Comparison of ENCODE assay signal across 13 mouse cellular contexts in genomic region chr3:69709043-69709929, GRCm38 (mm10). TPM values are rescaled to one million over a fixed set of nuclear protein-coding genes. Genes with fewer than 3 reads are reported as not detected.
DNase-seq lines count a peak whose midpoint lies in the region; ATAC-seq lines count a peak whose summit lies in the region.
"Had no signal": no experiment of that assay in that cellular context is flagged by ENCODE, and none has a peak within 500 bp of the region (broad histone marks: within the 10 kb centered on the region; RNA-seq: fewer than 3 reads in every experiment).

No protein-coding gene starts in this region.

- no peak overlapping the region for H3K9ac ChIP-seq in hindbrain, embryonic 12.5 days
- no peak overlapping the region for H3K9ac ChIP-seq in midbrain, embryonic 15.5 days
- H3K9ac ChIP-seq: lung, embryonic 14.5 days had no signal

- no peak overlapping the region for H3K27ac ChIP-seq in hindbrain, embryonic 12.5 days
- peak overlapping the region; percentile 33; the same call in 1 of the 2 replicates for H3K27ac ChIP-seq in midbrain, embryonic 15.5 days

- 48% methylated on average over 12 of the region's 12 CpGs for WGBS in hindbrain, embryonic 12.5 days
- WGBS in midbrain, embryonic 15.5 days, result 9% methylated on average over 12 of the region's 12 CpGs

- H3K9me3 ChIP-seq in hindbrain, embryonic 12.5 days (replicated peaks), result no peaks in the 10 kb centered on the region
- H3K9me3 ChIP-seq in midbrain, embryonic 15.5 days, result no peaks in the 10 kb centered on the region

- peak; percentile 9 to 42 for DNase-seq in kidney, adult 8-10 months
- no peak for DNase-seq in kidney, postnatal 10 days
- peak; percentile 32 for DNase-seq in brain, embryonic 18.5 days (ENCODE audit: low read depth, low spot score)
- no peak for DNase-seq in thymus, postnatal 10 days (ENCODE audit: low spot score in 2 of 2)
- no peak for DNase-seq in right cerebral cortex, postnatal 10 days (ENCODE audit: low spot score in 2 of 2)
- no peak for DNase-seq in adrenal gland, adult (ENCODE audit: inconsistent age in 2 of 2, low spot score in 1 of 2)
- DNase-seq: cerebellum, adult 18-20 months; lung, embryonic 14.5 days; thymus, postnatal 25 days had no signal

- no peak overlapping the region for H3K4me3 ChIP-seq in hindbrain, embryonic 12.5 days
- H3K4me3 ChIP-seq in midbrain, embryonic 15.5 days, result no peak overlapping the region
- H3K4me3 ChIP-seq: erythroblast, embryonic 14.5 days had no signal

- H3K36me3 ChIP-seq in hindbrain, embryonic 12.5 days, result no peaks in the 10 kb centered on the region
- no peaks in the 10 kb centered on the region for H3K36me3 ChIP-seq in midbrain, embryonic 15.5 days (replicated peaks)

- no peak overlapping the region for H3K4me2 ChIP-seq in hindbrain, embryonic 12.5 days (replicated peaks)
- H3K4me2 ChIP-seq in midbrain, embryonic 15.5 days, result peak overlapping the region; percentile 21; the same call in 1 of the 2 replicates
- H3K4me2 ChIP-seq: lung, embryonic 14.5 days had no signal

- peak; percentile 87 for ATAC-seq in hindbrain, embryonic 12.5 days (ENCODE audit: low FRiP score)
- ATAC-seq in midbrain, embryonic 15.5 days (replicated peaks), result peak; percentile 93
- ATAC-seq: activated CD4-positive, CD25-positive, alpha-beta regulatory T cell, adult 4 months had no signal

- H3K4me1 ChIP-seq in hindbrain, embryonic 12.5 days, result no peaks in the 10 kb centered on the region; the same call in 1 of the 2 replicates
- peaks cover 15% of the 10 kb centered on the region for H3K4me1 ChIP-seq in midbrain, embryonic 15.5 days

- no peaks in the 10 kb centered on the region for H3K27me3 ChIP-seq in hindbrain, embryonic 12.5 days
- H3K27me3 ChIP-seq in midbrain, embryonic 15.5 days (replicated peaks), result no peaks in the 10 kb centered on the region

RNA-seq across cellular contexts. Expression of gene Nmd3, which starts 12.5 kb away (rescaled TPM):
- polyA plus RNA-seq in hindbrain, embryonic 12.5 days (2016; fragmentation: Nextera tagmentation; extraction: Ambion mirVana), result 110 and 111 TPM in 2 replicates
- 86.8 and 94.1 TPM in 2 replicates for polyA plus RNA-seq in midbrain, embryonic 15.5 days (2015; fragmentation: Nextera tagmentation; extraction: Ambion mirVana)

Comparison
In these comparisons a context has a peak if more than half of its experiments do, and no peak if none do; other contexts are left out.
1. DNase-seq: peak in kidney, adult 8-10 months (2 of 2) and brain, embryonic 18.5 days (single experiment); none in kidney, postnatal 10 days (single experiment), thymus, postnatal 10 days (0 of 2), right cerebral cortex, postnatal 10 days (0 of 2) and adrenal gland, adult (0 of 2).